In the genomic region with DNA sequence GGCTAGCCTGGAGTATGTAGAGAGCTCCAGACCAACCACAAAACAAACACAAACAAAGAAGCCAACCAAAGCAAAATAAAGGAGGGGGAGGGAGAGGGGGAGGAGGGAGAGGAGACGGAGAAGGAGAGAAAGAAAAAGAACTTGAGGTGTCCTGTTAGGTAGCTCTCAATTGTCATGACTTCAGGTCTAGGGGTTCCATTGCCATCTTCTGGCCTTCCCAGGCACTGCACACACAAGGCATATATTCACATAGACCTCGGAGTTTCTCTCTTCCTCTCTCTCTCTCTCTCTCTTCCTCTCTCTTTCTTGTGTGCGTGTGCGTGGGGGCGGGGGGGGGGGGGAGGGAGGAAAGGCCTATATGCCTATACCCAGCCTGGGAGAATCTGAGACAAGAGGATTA, we compare ENCODE assay signal across 9 mouse cellular contexts. TPM values are rescaled to one million over a fixed set of nuclear protein-coding genes. Genes with fewer than 3 reads are reported as not detected.
A peak's percentile ranks its signal among the peaks of the same experiment; 100 is the strongest.
DNase-seq lines count a peak whose midpoint lies in the region; ATAC-seq and TF ChIP-seq lines count a peak whose summit lies in the region.
"Had no signal": no experiment of that assay in that cellular context is flagged by ENCODE, and none has a peak within 500 bp of the region (broad histone marks: within the 10 kb centered on the region; RNA-seq: fewer than 3 reads in every experiment).

No protein-coding gene starts in this region.

- H3K4me3 ChIP-seq in forebrain, postnatal 0 days (ENCODE audit: low read depth, low read length), result no peak overlapping the region
- no peak overlapping the region for H3K4me3 ChIP-seq in forebrain, embryonic 15.5 days
- H3K4me3 ChIP-seq in midbrain, embryonic 14.5 days (replicated peaks; ENCODE audit: low read depth, low read length), result no peak overlapping the region
- no peak overlapping the region for H3K4me3 ChIP-seq in midbrain, embryonic 16.5 days (ENCODE audit: low read depth, low read length)

- no peaks in the 10 kb centered on the region for H3K9me3 ChIP-seq in forebrain, postnatal 0 days (ENCODE audit: low read length)
- no peaks in the 10 kb centered on the region for H3K9me3 ChIP-seq in forebrain, embryonic 15.5 days
- no peaks in the 10 kb centered on the region for H3K9me3 ChIP-seq in midbrain, embryonic 14.5 days (ENCODE audit: control insufficient read depth, low read length)
- H3K9me3 ChIP-seq in midbrain, embryonic 16.5 days (replicated peaks; ENCODE audit: control insufficient read depth, low read length, poor library complexity, severe bottlenecking), result no peaks in the 10 kb centered on the region

- H3K27ac ChIP-seq in forebrain, postnatal 0 days (ENCODE audit: low read depth, low read length), result no peak overlapping the region
- no peak overlapping the region for H3K27ac ChIP-seq in forebrain, embryonic 15.5 days (replicated peaks)
- H3K27ac ChIP-seq in midbrain, embryonic 14.5 days (replicated peaks; ENCODE audit: low read depth, low read length), result no peak overlapping the region
- no peak overlapping the region for H3K27ac ChIP-seq in midbrain, embryonic 16.5 days (ENCODE audit: low read length)

- WGBS in forebrain, postnatal 0 days, result 37% methylated on average over 5 of the region's 5 CpGs
- WGBS in forebrain, embryonic 15.5 days, result 42% methylated on average over 4 of the region's 5 CpGs
- WGBS in midbrain, embryonic 14.5 days, result 46% methylated on average over 2 of the region's 5 CpGs
- 25% methylated on average over 2 of the region's 5 CpGs for WGBS in midbrain, embryonic 16.5 days

- no peak overlapping the region for H3K4me2 ChIP-seq in forebrain, postnatal 0 days (ENCODE audit: low read depth)
- no peak overlapping the region for H3K4me2 ChIP-seq in forebrain, embryonic 15.5 days (replicated peaks)
- no peak overlapping the region for H3K4me2 ChIP-seq in midbrain, embryonic 14.5 days (ENCODE audit: low read length)
- H3K4me2 ChIP-seq in midbrain, embryonic 16.5 days (ENCODE audit: low read length), result no peak overlapping the region

- no peak for DNase-seq in forebrain, postnatal 0 days
- peak; percentile 33 for DNase-seq in midbrain, embryonic 14.5 days
- DNase-seq in kidney, postnatal 25 days, result peak; percentile 40 to 45
- peak; percentile 50 for DNase-seq in thymus, postnatal 25 days
- DNase-seq in layer of hippocampus, adult 18-20 months (ENCODE audit: low spot score in 2 of 2), result no peak
- no peak for DNase-seq in gastrocnemius, postnatal 14 days

- no peak overlapping the region for H3K9ac ChIP-seq in forebrain, postnatal 0 days
- H3K9ac ChIP-seq in forebrain, embryonic 15.5 days (replicated peaks), result no peak overlapping the region
- H3K9ac ChIP-seq in midbrain, embryonic 14.5 days (replicated peaks; ENCODE audit: low read length), result no peak overlapping the region
- no peak overlapping the region for H3K9ac ChIP-seq in midbrain, embryonic 16.5 days (ENCODE audit: low read depth, low read length)

- ATAC-seq in forebrain, postnatal 0 days, result 0 out of 2 replicates have a peak, but pooled peaks have one; percentile 32
- ATAC-seq in forebrain, embryonic 15.5 days (replicated peaks), result no peak
- ATAC-seq in midbrain, embryonic 14.5 days (ENCODE audit: low FRiP score, low TSS enrichment), result no peak
- ATAC-seq in midbrain, embryonic 16.5 days, result no peak
- ATAC-seq: forebrain, embryonic 16.5 days had no signal

- H3K36me3 ChIP-seq in forebrain, postnatal 0 days (ENCODE audit: insufficient read depth), result no peaks in the 10 kb centered on the region
- H3K36me3 ChIP-seq in forebrain, embryonic 15.5 days, result no peaks in the 10 kb centered on the region
- H3K36me3 ChIP-seq in midbrain, embryonic 14.5 days (ENCODE audit: control insufficient read depth, insufficient read depth, low read length), result no peaks in the 10 kb centered on the region
- H3K36me3 ChIP-seq in midbrain, embryonic 16.5 days (ENCODE audit: control insufficient read depth, insufficient read depth, low read length), result no peaks in the 10 kb centered on the region

- peak; percentile 67 for TF ChIP-seq CTCF in forebrain, postnatal 0 days (IDR thresholded peaks at IDR 0.05; ENCODE audit: low read depth)

- intact Hi-C loops in gastrocnemius, postnatal 14 days (cut with DNase I; ENCODE audit: low total_unique reads), result loop anchor here (5.0 kb wide), 1 partner anchor 115 kb away; no protein-coding TSS in a partner anchor

- 0 out of 2 replicates have a peak, but pooled peaks cover 5% of the 10 kb centered on the region for H3K4me1 ChIP-seq in forebrain, postnatal 0 days (ENCODE audit: insufficient read depth)
- peaks cover 15% of the 10 kb centered on the region for H3K4me1 ChIP-seq in forebrain, embryonic 15.5 days
- H3K4me1 ChIP-seq in midbrain, embryonic 14.5 days (ENCODE audit: control insufficient read depth, insufficient read depth, low read length), result peaks cover 6% of the 10 kb centered on the region; the same call in 1 of the 2 replicates
- 0 out of 2 replicates have a peak, but pooled peaks cover 5% of the 10 kb centered on the region for H3K4me1 ChIP-seq in midbrain, embryonic 16.5 days (ENCODE audit: control insufficient read depth, insufficient read depth, low read length)

- no peaks in the 10 kb centered on the region for H3K27me3 ChIP-seq in forebrain, postnatal 0 days (ENCODE audit: insufficient read depth, low read length)
- no peaks in the 10 kb centered on the region for H3K27me3 ChIP-seq in forebrain, embryonic 15.5 days
- no peaks in the 10 kb centered on the region for H3K27me3 ChIP-seq in midbrain, embryonic 14.5 days (ENCODE audit: control insufficient read depth, insufficient read depth, low read length)
- no peaks in the 10 kb centered on the region for H3K27me3 ChIP-seq in midbrain, embryonic 16.5 days (ENCODE audit: control insufficient read depth, insufficient read depth, low read depth, low read length)

RNA-seq across cellular contexts. Expression of gene Acyp1, which starts 1.3 kb away (rescaled TPM):
- total RNA-seq in forebrain, postnatal 0 days (2014; rRNA removed), result 24.5 and 39.6 TPM in 2 replicates
- polyA plus RNA-seq in forebrain, postnatal 0 days (2015; fragmentation: Nextera tagmentation; extraction: Ambion mirVana), result 44.4 and 50.7 TPM in 2 replicates
- polyA plus RNA-seq in forebrain, embryonic 15.5 days (2015; fragmentation: Nextera tagmentation; extraction: Ambion mirVana), result 56.4 TPM in 2 replicates
- 56.5 and 63.7 TPM in 2 replicates for polyA plus RNA-seq in midbrain, embryonic 14.5 days (2014; fragmentation: Nextera tagmentation; extraction: Ambion mirVana)
- polyA plus RNA-seq in midbrain, embryonic 16.5 days (2015; fragmentation: Nextera tagmentation; extraction: Ambion mirVana), result 48.4 and 50.2 TPM in 2 replicates
- 10 to 100 TPM; 34.4 to 36.0 TPM for total RNA-seq in layer of hippocampus, adult 18-20 months (2021)
- total RNA-seq in gastrocnemius, postnatal 14 days (2021), result 10 to 100 TPM; 26.2 to 27.3 TPM

RNA-seq across cellular contexts. Expression of gene Zc2hc1c, which starts 1.4 kb away (rescaled TPM):
- total RNA-seq in forebrain, postnatal 0 days (2014; rRNA removed), result 0.69 and 1.3 TPM in 2 replicates
- polyA plus RNA-seq in forebrain, postnatal 0 days (2015; fragmentation: Nextera tagmentation; extraction: Ambion mirVana), result 0.75 and 1.1 TPM in 2 replicates
- 1.1 TPM in 2 replicates for polyA plus RNA-seq in forebrain, embryonic 15.5 days (2015; fragmentation: Nextera tagmentation; extraction: Ambion mirVana)
- polyA plus RNA-seq in midbrain, embryonic 14.5 days (2014; fragmentation: Nextera tagmentation; extraction: Ambion mirVana), result 1.1 and 1.6 TPM in 2 replicates
- 2.2 and 2.4 TPM in 2 replicates for polyA plus RNA-seq in midbrain, embryonic 16.5 days (2015; fragmentation: Nextera tagmentation; extraction: Ambion mirVana)
- 1 to 10 TPM; 1.1 to 1.4 TPM for total RNA-seq in layer of hippocampus, adult 18-20 months (2021)
- under 1 TPM; 0.59 to 0.89 TPM for total RNA-seq in gastrocnemius, postnatal 14 days (2021)

RNA-seq across cellular contexts. Expression of gene Mlh3, which starts 16.5 kb away (rescaled TPM):
- 9.2 and 10.5 TPM in 2 replicates for total RNA-seq in forebrain, postnatal 0 days (2014; rRNA removed)
- 4.3 and 5.8 TPM in 2 replicates for polyA plus RNA-seq in forebrain, postnatal 0 days (2015; fragmentation: Nextera tagmentation; extraction: Ambion mirVana)
- 10.3 and 10.7 TPM in 2 replicates for polyA plus RNA-seq in forebrain, embryonic 15.5 days (2015; fragmentation: Nextera tagmentation; extraction: Ambion mirVana)
- polyA plus RNA-seq in midbrain, embryonic 14.5 days (2014; fragmentation: Nextera tagmentation; extraction: Ambion mirVana), result 9.4 and 10.2 TPM in 2 replicates
- polyA plus RNA-seq in midbrain, embryonic 16.5 days (2015; fragmentation: Nextera tagmentation; extraction: Ambion mirVana), result 9.0 and 9.1 TPM in 2 replicates
- total RNA-seq in layer of hippocampus, adult 18-20 months (2021), result 10 to 100 TPM; 18.4 to 20.5 TPM
- total RNA-seq in gastrocnemius, postnatal 14 days (2021), result 1 to 10 TPM; 6.6 to 8.6 TPM

RNA-seq across cellular contexts. Expression of gene Nek9, which starts 52.2 kb away (rescaled TPM):
- total RNA-seq in forebrain, postnatal 0 days (2014; rRNA removed), result 19.0 and 23.2 TPM in 2 replicates
- 6.6 and 8.5 TPM in 2 replicates for polyA plus RNA-seq in forebrain, postnatal 0 days (2015; fragmentation: Nextera tagmentation; extraction: Ambion mirVana)
- polyA plus RNA-seq in forebrain, embryonic 15.5 days (2015; fragmentation: Nextera tagmentation; extraction: Ambion mirVana), result 13.7 and 14.6 TPM in 2 replicates
- polyA plus RNA-seq in midbrain, embryonic 14.5 days (2014; fragmentation: Nextera tagmentation; extraction: Ambion mirVana), result 8.0 and 10.3 TPM in 2 replicates
- 9.1 and 10.2 TPM in 2 replicates for polyA plus RNA-seq in midbrain, embryonic 16.5 days (2015; fragmentation: Nextera tagmentation; extraction: Ambion mirVana)
- total RNA-seq in layer of hippocampus, adult 18-20 months (2021), result 10 to 100 TPM; 34.1 to 35.2 TPM
- 10 to 100 TPM; 47.7 to 51.9 TPM for total RNA-seq in gastrocnemius, postnatal 14 days (2021)

Comparison
In these comparisons a context has a peak if more than half of its experiments do, and no peak if none do; other contexts are left out.
1. DNase-seq: peak in midbrain, embryonic 14.5 days (single experiment), kidney, postnatal 25 days (2 of 2) and thymus, postnatal 25 days (single experiment); none in forebrain, postnatal 0 days (single experiment), layer of hippocampus, adult 18-20 months (0 of 2) and gastrocnemius, postnatal 14 days (single experiment).